Mouse (Mus musculus): ENCODE measurements around the gene Gadl1. TPM values are rescaled to one million over a fixed set of nuclear protein-coding genes. Genes with fewer than 3 reads are reported as not detected.

Gadl1 gene
- total and polyA plus RNA-seq, 3 experiments: 0.13 TPM; not detected in 2

DNA sequence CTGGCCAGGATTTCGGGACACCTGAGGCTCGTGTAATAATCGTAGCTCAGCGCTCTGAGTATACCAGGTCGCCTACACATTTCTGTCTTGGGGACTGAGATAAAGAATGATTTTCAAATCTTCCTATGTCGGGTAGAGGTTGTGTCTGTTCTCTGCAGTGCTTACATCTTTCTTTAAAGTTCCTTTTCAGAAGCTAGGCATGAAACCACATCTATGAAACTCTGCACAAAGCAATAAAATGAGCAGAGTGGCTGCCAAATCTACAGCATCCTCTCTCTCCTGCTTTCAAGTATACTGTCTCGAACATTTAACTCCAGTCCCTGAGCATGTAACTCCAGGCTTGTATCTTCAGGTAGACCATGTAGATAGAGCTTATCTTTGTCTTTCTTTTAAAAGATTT lies 109.3 kb downstream of the Gadl1 start:
- Histone ChIP-seq H3K27ac (ENCODE audit: insufficient read depth, low read depth) (no peak overlapping the region), H3K4me2 (ENCODE audit: insufficient read depth, low read depth, poor library complexity, severe bottlenecking) (no peak overlapping the region), H3K36me3 (replicated peaks in 1 of 2; ENCODE audit: control insufficient read depth in 1 of 2, insufficient read depth in 1 of 2, low read length in 1 of 2) (no peaks in the 10 kb centered on the region), H3K4me1 (ENCODE audit: control insufficient read depth in 1 of 2, insufficient read depth in 2 of 2) (no peaks in the 10 kb centered on the region), H3K9ac (ENCODE audit: insufficient read depth, low read depth) (no peak overlapping the region), H3K79me2 (replicated peaks; ENCODE audit: control insufficient read depth, extremely low read depth, insufficient read depth, poor library complexity, severe bottlenecking) (no peaks in the 10 kb centered on the region), H3K4me3 (replicated peaks in 1 of 3; ENCODE audit: low read depth in 2 of 3, low read length in 2 of 3, poor library complexity in 1 of 3) (no peak overlapping the region), H3K27me3 (replicated peaks) (no peaks in the 10 kb centered on the region), H3K9me3 (replicated peaks; ENCODE audit: low read length) (peaks cover 2% of the 10 kb centered on the region)
- in situ Hi-C loops (cut with MboI; ENCODE audit: low pct_ligation_motif_present, low pct_unique_long_range_greater_than_20kb, low sequenced_read_pairs) (no loop called here), dilution Hi-C loops (cut with MboI; ENCODE audit: extremely low pct_ligation_motif_present, extremely low pct_unique_long_range_greater_than_20kb, low sequenced_read_pairs) (no loop called here)
- TF ChIP-seq KAT2A (IDR thresholded peaks at IDR 0.05; ENCODE audit: insufficient replicate concordance, low read length) (no peak), UBTF (IDR thresholded peaks at IDR 0.05; ENCODE audit: low read depth, low read length) (no peak), NELFE (IDR thresholded peaks at IDR 0.05; ENCODE audit: low read depth, low read length) (no peak), POLR2A (IDR thresholded peaks at IDR 0.05; ENCODE audit: low read depth, low read length) (no peak), SIN3A (IDR thresholded peaks at IDR 0.05; ENCODE audit: low read length) (no peak), ETS1 (conservative IDR thresholded peaks at IDR 0.05; ENCODE audit: low read depth, low read length) (no peak), MAX (IDR thresholded peaks at IDR 0.05; ENCODE audit: low read length) (no peak), RAD21 (IDR thresholded peaks at IDR 0.05; ENCODE audit: low read depth, low read length) (no peak), USF1 (IDR thresholded peaks at IDR 0.05; ENCODE audit: low read depth, low read length) (no peak), IRF4 (IDR thresholded peaks at IDR 0.05; ENCODE audit: low read depth, low read length) (no peak), HCFC1 (IDR thresholded peaks at IDR 0.05; ENCODE audit: low read depth, low read length) (no peak), POLR2AphosphoS2 (IDR thresholded peaks at IDR 0.05; ENCODE audit: low read depth, low read length) (no peak), USF2 (conservative IDR thresholded peaks at IDR 0.05; ENCODE audit: low read depth, low read length) (no peak), ELF1 (IDR thresholded peaks at IDR 0.05; ENCODE audit: low read depth, low read length) (no peak), TCF12 (IDR thresholded peaks at IDR 0.05; ENCODE audit: low read depth, low read length) (no peak)
- DNase-seq (ENCODE audit: extremely low read depth): no peak

DNA sequence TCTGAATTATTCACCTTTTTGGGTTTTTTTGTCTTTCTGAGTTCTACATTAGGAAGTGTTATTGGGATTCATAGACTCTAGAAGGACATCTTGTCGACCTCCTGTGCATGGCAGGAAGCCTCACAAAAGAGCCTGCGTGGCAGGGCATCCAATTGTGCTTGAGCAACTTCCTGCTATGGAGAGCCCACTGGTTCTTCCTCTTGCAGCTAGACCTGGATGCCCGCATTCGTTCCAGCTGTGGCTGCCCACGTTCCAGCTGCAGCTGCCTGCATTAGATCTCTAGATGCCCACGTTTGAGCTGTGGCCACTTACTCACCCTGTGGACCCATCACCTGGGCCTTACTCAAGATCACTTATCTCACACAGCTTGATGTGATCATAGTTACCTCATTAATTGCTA lies 116.1 kb downstream of the Gadl1 start:
- peaks cover 2% of the 10 kb centered on the region for H3K9me3 ChIP-seq (replicated peaks; ENCODE audit: low read length)
- dilution Hi-C loops (cut with MboI; ENCODE audit: extremely low pct_ligation_motif_present, extremely low pct_unique_long_range_greater_than_20kb, low sequenced_read_pairs) (no loop called here), in situ Hi-C loops (cut with MboI; ENCODE audit: low pct_ligation_motif_present, low pct_unique_long_range_greater_than_20kb, low sequenced_read_pairs) (loop anchor here (25.0 kb wide), 1 partner anchor 313 kb away; no protein-coding TSS in a partner anchor)

More for the DNA sequence above, 116.1 kb downstream of the Gadl1 start:
- no peak overlapping the region for H3K9ac ChIP-seq (ENCODE audit: insufficient read depth, low read depth)
- DNase-seq (ENCODE audit: extremely low read depth): no peak
- H3K4me3 ChIP-seq (replicated peaks in 1 of 3; ENCODE audit: low read depth in 2 of 3, low read length in 2 of 3, poor library complexity in 1 of 3): no peak overlapping the region
- no peaks in the 10 kb centered on the region for H3K36me3 ChIP-seq (replicated peaks in 1 of 2; ENCODE audit: control insufficient read depth in 1 of 2, insufficient read depth in 1 of 2, low read length in 1 of 2)
- no peak overlapping the region for H3K4me2 ChIP-seq (ENCODE audit: insufficient read depth, low read depth, poor library complexity, severe bottlenecking)
- H3K27ac ChIP-seq (ENCODE audit: insufficient read depth, low read depth): no peak overlapping the region
- TF ChIP-seq ETS1 (conservative IDR thresholded peaks at IDR 0.05; ENCODE audit: low read depth, low read length): no peak
- no peak for TF ChIP-seq ZC3H11A (IDR thresholded peaks at IDR 0.05; ENCODE audit: low read depth, low read length)
- no peak for TF ChIP-seq RAD21 (IDR thresholded peaks at IDR 0.05; ENCODE audit: low read depth, low read length)
- no peak for TF ChIP-seq TCF12 (IDR thresholded peaks at IDR 0.05; ENCODE audit: low read depth, low read length)
- no peak for TF ChIP-seq USF2 (conservative IDR thresholded peaks at IDR 0.05; ENCODE audit: low read depth, low read length)
- no peak for TF ChIP-seq ELF1 (IDR thresholded peaks at IDR 0.05; ENCODE audit: low read depth, low read length)
- TF ChIP-seq USF1 (IDR thresholded peaks at IDR 0.05; ENCODE audit: low read depth, low read length): no peak
- no peak for TF ChIP-seq UBTF (IDR thresholded peaks at IDR 0.05; ENCODE audit: low read depth, low read length)
- TF ChIP-seq HCFC1 (IDR thresholded peaks at IDR 0.05; ENCODE audit: low read depth, low read length): no peak
- no peak for TF ChIP-seq POLR2A (IDR thresholded peaks at IDR 0.05; ENCODE audit: low read depth, low read length)
- TF ChIP-seq BHLHE40 (IDR thresholded peaks at IDR 0.05; ENCODE audit: low read depth, low read length): no peak
- TF ChIP-seq MXI1 (IDR thresholded peaks at IDR 0.05; ENCODE audit: low read depth, low read length): no peak
- no peak for TF ChIP-seq PAX5 (IDR thresholded peaks at IDR 0.05; ENCODE audit: low read length)
- no peak for TF ChIP-seq CHD1 (IDR thresholded peaks at IDR 0.05; ENCODE audit: low read depth, low read length)
- no peak for TF ChIP-seq ZMIZ1 (IDR thresholded peaks at IDR 0.05; ENCODE audit: low read depth, low read length)
- no peaks in the 10 kb centered on the region for H3K79me2 ChIP-seq (replicated peaks; ENCODE audit: control insufficient read depth, extremely low read depth, insufficient read depth, poor library complexity, severe bottlenecking)
- no peaks in the 10 kb centered on the region for H3K27me3 ChIP-seq (replicated peaks)
- 0 out of 4 replicates have a peak, but pooled peaks cover 0 to 2% of the 10 kb centered on the region in 2 experiments for H3K4me1 ChIP-seq (ENCODE audit: control insufficient read depth in 1 of 2, insufficient read depth in 2 of 2)
